Mouse (Mus musculus) testis, adult 2 months (tissue): ENCODE data around the gene Bicral.

ENCODE experiments used
- CTCF ChIP-seq: fragments of 200-500 bp; IDR thresholded peaks from 2 replicates; pipeline ENCODE4 v1.5.1; 2012; ENCODE audit warnings: low read depth, mild to moderate bottlenecking, inconsistent platforms, low read length, moderate library complexity; ENCODE audit not compliant: control insufficient read depth, insufficient read depth, insufficient replicate concordance
- POLR2A ChIP-seq: fragments of 200-500 bp; IDR thresholded peaks from 2 replicates; pipeline ENCODE4 v1.6.1; 2012; ENCODE audit warnings: low read depth, mild to moderate bottlenecking, inconsistent platforms, low read length, moderate library complexity; ENCODE audit not compliant: control insufficient read depth

DNA sequence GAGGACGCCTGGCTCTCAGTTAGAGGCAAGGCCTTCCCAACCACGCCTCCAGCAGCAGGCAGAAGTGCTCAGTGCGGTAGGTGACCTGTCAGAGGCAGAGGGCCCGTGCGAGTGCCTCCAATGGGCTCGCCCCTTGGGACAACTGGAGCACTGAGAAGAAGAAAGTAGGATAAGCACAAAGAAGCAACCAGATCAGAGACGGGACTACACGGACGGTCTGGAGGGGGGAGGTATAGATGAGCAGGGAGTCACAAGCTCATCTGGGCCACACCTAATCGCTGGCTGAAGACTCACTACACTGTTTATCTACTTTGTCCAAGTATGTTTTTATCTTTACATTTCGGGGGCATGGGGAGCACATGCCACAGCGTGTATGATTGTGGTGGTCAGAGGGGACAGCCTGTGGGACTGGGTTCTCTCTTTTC lies 40.5 kb downstream of the Bicral start:
- TF ChIP-seq CTCF, result no peak
- no peak for TF ChIP-seq POLR2A
